Comparison of ENCODE assay signal across 8 mouse cellular contexts in the genomic region with DNA sequence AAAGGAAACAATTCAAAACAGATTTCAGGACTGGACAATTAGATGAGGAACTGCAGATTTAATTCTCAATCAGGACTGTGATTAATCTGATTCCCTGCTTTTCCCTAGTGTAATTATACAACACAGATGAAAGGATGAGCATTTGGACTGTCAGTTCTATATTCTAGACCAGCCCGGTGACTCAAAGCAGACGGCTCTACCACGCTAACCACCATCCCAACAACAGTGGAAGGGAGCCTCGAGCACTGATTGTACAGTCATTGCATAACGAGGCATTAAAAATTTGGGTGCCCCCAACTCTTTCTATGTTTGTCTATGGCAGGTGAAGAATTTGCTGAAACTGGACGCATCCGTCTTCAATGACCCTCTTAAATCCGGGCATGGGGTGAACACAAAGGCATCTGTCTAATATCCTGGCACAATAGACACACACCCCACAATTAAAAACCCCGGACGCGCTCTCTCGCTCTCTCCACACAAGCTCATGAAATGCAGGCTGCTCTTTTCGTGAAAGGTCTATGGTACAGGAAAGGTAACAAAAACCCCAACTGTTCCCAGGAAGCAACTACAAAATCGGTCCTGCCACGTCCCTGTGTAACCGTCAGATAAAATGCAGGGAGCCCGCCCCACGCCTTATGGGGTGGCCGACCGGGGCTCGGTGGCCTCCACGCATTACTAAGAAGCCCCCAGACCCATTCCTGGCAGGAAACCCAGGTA. TPM values are rescaled to one million over a fixed set of nuclear protein-coding genes. Genes with fewer than 3 reads are reported as not detected.
DNase-seq lines count a peak whose midpoint lies in the region; ATAC-seq and TF ChIP-seq lines count a peak whose summit lies in the region.

No protein-coding gene starts in this region.

- 28% methylated on average over 22 of the region's 22 CpGs for WGBS in forebrain, postnatal 0 days
- 14% methylated on average over 22 of the region's 22 CpGs for WGBS in limb, embryonic 11.5 days
- 19% methylated on average over 22 of the region's 22 CpGs for WGBS in midbrain, embryonic 16.5 days

- peak overlapping the region; percentile 95 for H3K27ac ChIP-seq in forebrain, postnatal 0 days (ENCODE audit: low read depth, low read length)
- peak overlapping the region; percentile 91 for H3K27ac ChIP-seq in limb, embryonic 11.5 days (replicated peaks; ENCODE audit: low read depth, low read length)
- peak overlapping the region; percentile 95 for H3K27ac ChIP-seq in midbrain, embryonic 16.5 days (ENCODE audit: low read length)

- H3K36me3 ChIP-seq in forebrain, postnatal 0 days (ENCODE audit: insufficient read depth): no peaks in the 10 kb centered on the region
- H3K36me3 ChIP-seq in limb, embryonic 11.5 days (ENCODE audit: control insufficient read depth, insufficient read depth, low read length): no peaks in the 10 kb centered on the region
- H3K36me3 ChIP-seq in midbrain, embryonic 16.5 days (ENCODE audit: control insufficient read depth, insufficient read depth, low read length): no peaks in the 10 kb centered on the region

- H3K27me3 ChIP-seq in forebrain, postnatal 0 days (ENCODE audit: insufficient read depth, low read length): no peaks in the 10 kb centered on the region
- H3K27me3 ChIP-seq in limb, embryonic 11.5 days (ENCODE audit: control insufficient read depth, insufficient read depth, low read length): no peaks in the 10 kb centered on the region
- H3K27me3 ChIP-seq in midbrain, embryonic 16.5 days (ENCODE audit: control insufficient read depth, insufficient read depth, low read depth, low read length): no peaks in the 10 kb centered on the region

- peak overlapping the region; percentile 69 for H3K9ac ChIP-seq in forebrain, postnatal 0 days
- H3K9ac ChIP-seq in limb, embryonic 11.5 days (ENCODE audit: low read length): peak overlapping the region; percentile 80
- H3K9ac ChIP-seq in midbrain, embryonic 16.5 days (ENCODE audit: low read depth, low read length): peak overlapping the region; percentile 88

- H3K4me3 ChIP-seq in forebrain, postnatal 0 days (ENCODE audit: low read depth, low read length): peak overlapping the region; percentile 55
- H3K4me3 ChIP-seq in limb, embryonic 11.5 days (ENCODE audit: low read depth, low read length): peak overlapping the region; percentile 50
- peak overlapping the region; percentile 63 for H3K4me3 ChIP-seq in midbrain, embryonic 16.5 days (ENCODE audit: low read depth, low read length)

- peak overlapping the region; percentile 43 for H3K4me2 ChIP-seq in forebrain, postnatal 0 days (ENCODE audit: low read depth)
- H3K4me2 ChIP-seq in limb, embryonic 11.5 days (ENCODE audit: low read depth, severe bottlenecking): peak overlapping the region; percentile 44
- H3K4me2 ChIP-seq in midbrain, embryonic 16.5 days (ENCODE audit: low read length): peak overlapping the region; percentile 48

- no peak for TF ChIP-seq CTCF in forebrain, postnatal 0 days (IDR thresholded peaks at IDR 0.05; ENCODE audit: low read depth)

- DNase-seq in kidney, adult 18-20 months: peak; percentile 16
- DNase-seq in kidney, postnatal 14 days: no peak
- peak; percentile 1 for DNase-seq in ZHBTc4 (ENCODE audit: low read depth, low spot score)
- peak; percentile 45 for DNase-seq in forebrain, postnatal 0 days
- peak; percentile 28 for DNase-seq in induced T-regulatory cell, adult 2 months (ENCODE audit: low read depth)
- peak; percentile 34 for DNase-seq in limb, embryonic 11.5 days (ENCODE audit: low spot score)
- DNase-seq in ovary, postnatal 36 days (ENCODE audit: low spot score): no peak

- H3K4me1 ChIP-seq in forebrain, postnatal 0 days (ENCODE audit: insufficient read depth): no peaks in the 10 kb centered on the region
- H3K4me1 ChIP-seq in limb, embryonic 11.5 days (ENCODE audit: control insufficient read depth, insufficient read depth, low read length): no peaks in the 10 kb centered on the region
- H3K4me1 ChIP-seq in midbrain, embryonic 16.5 days (ENCODE audit: control insufficient read depth, insufficient read depth, low read length): no peaks in the 10 kb centered on the region

- no peaks in the 10 kb centered on the region for H3K9me3 ChIP-seq in forebrain, postnatal 0 days (ENCODE audit: low read length)
- no peaks in the 10 kb centered on the region for H3K9me3 ChIP-seq in limb, embryonic 11.5 days (ENCODE audit: control insufficient read depth, low read length)
- H3K9me3 ChIP-seq in midbrain, embryonic 16.5 days (replicated peaks; ENCODE audit: control insufficient read depth, low read length, poor library complexity, severe bottlenecking): no peaks in the 10 kb centered on the region

- peak; percentile 1; the same call in 1 of the 2 replicates for ATAC-seq in forebrain, postnatal 0 days
- 0 out of 2 replicates have a peak, but pooled peaks have one; percentile 1 for ATAC-seq in limb, embryonic 11.5 days (ENCODE audit: insufficient number of reproducible peaks, low FRiP score, low TSS enrichment, low read depth)
- ATAC-seq in midbrain, embryonic 16.5 days: peak; percentile 0; the same call in 1 of the 2 replicates

RNA-seq across cellular contexts. Expression of a gene that starts 5.9 kb away (rescaled TPM):
- 143 and 183 TPM in 2 replicates for total RNA-seq in forebrain, postnatal 0 days (2014; rRNA removed)
- 37.4 and 57.9 TPM in 2 replicates for polyA plus RNA-seq in forebrain, postnatal 0 days (2015; fragmentation: Nextera tagmentation; extraction: Ambion mirVana)
- 12.8 and 16.5 TPM in 2 replicates for polyA plus RNA-seq in limb, embryonic 11.5 days (2014; fragmentation: Nextera tagmentation; extraction: Ambion mirVana)
- 70.0 and 74.3 TPM in 2 replicates for polyA plus RNA-seq in midbrain, embryonic 16.5 days (2015; fragmentation: Nextera tagmentation; extraction: Ambion mirVana)

Comparison
In these comparisons a context has a peak if more than half of its experiments do, and no peak if none do; other contexts are left out.
1. DNase-seq: peak in kidney, adult 18-20 months (single experiment), ZHBTc4 (single experiment), forebrain, postnatal 0 days (single experiment), induced T-regulatory cell, adult 2 months (single experiment) and limb, embryonic 11.5 days (single experiment); none in kidney, postnatal 14 days (single experiment) and ovary, postnatal 36 days (single experiment).
2. Peak in every context shown above with its lines, with median percentiles within 50 percentile points of each other: ATAC-seq, H3K27ac ChIP-seq, H3K4me2 ChIP-seq, H3K4me3 ChIP-seq and H3K9ac ChIP-seq.